ENCODE assay signal across 9 mouse cellular contexts in the genomic region with DNA sequence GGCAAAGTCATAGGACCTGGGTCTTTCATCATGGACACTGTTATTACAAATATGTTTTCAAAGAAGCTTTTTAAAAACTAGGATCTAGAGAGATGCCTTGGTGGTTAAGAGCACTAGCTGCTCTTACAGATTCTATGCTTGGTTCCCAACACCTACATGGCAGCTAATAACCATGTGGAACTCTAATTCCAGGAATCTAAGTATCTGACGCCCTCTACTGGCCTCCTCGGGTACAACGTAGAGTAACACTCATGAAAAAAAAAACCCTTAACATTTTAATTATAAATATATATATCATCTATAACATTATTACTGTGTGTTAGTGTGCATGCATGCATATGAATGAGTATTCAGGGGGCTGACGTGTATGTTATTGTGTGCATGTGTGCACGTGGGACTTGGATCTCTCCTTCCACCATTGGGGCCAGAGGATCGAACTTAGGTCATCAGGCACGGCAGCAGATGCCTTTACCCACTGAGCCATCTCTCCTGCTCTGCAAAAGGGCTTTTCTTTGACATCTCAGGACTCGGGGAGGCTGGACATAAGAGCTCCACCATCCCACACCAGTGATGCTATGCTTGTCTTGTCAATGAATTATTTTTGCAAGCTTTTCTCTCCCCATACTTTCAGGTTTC. TPM values are rescaled to one million over a fixed set of nuclear protein-coding genes. Genes with fewer than 3 reads are reported as not detected.
DNase-seq lines count a peak whose midpoint lies in the region; ATAC-seq and TF ChIP-seq lines count a peak whose summit lies in the region.
"Had no signal": no experiment of that assay in that cellular context is flagged by ENCODE, and none has a peak within 500 bp of the region (broad histone marks: within the 10 kb centered on the region; RNA-seq: fewer than 3 reads in every experiment).

No protein-coding gene starts in this region.

- H3K36me3 ChIP-seq in kidney, embryonic 16.5 days (ENCODE audit: insufficient read depth, low read length): no peaks in the 10 kb centered on the region
- peaks cover 5 to 9% of the 10 kb centered on the region in 2 experiments for H3K36me3 ChIP-seq in CH12.LX (replicated peaks in 1 of 2; ENCODE audit: control insufficient read depth in 1 of 2, insufficient read depth in 1 of 2, low read length in 1 of 2)

- in situ Hi-C loops in CH12.LX (cut with MboI; ENCODE audit: low pct_ligation_motif_present, low pct_unique_long_range_greater_than_20kb, low sequenced_read_pairs): no loop called here

- H3K4me1 ChIP-seq in kidney, embryonic 16.5 days (ENCODE audit: insufficient read depth, low read length): peaks cover 30% of the 10 kb centered on the region
- peaks cover 20 to 57% of the 10 kb centered on the region in 2 experiments for H3K4me1 ChIP-seq in CH12.LX (ENCODE audit: control insufficient read depth in 1 of 2, insufficient read depth in 2 of 2)

- peak; percentile 88 for TF ChIP-seq RAD21 in CH12.LX (IDR thresholded peaks at IDR 0.05; ENCODE audit: low read depth, low read length)

- TF ChIP-seq POLR2A in CH12.LX (IDR thresholded peaks at IDR 0.05; ENCODE audit: low read depth, low read length): no peak

- TF ChIP-seq EP300 in CH12.LX (IDR thresholded peaks at IDR 0.05; ENCODE audit: low read length): no peak

- DNase-seq in kidney, adult 18-20 months: peak; percentile 15
- DNase-seq in CH12.LX (ENCODE audit: extremely low read depth) (peak; percentile 72), adipocyte (ENCODE audit: low spot score) (peak; percentile 57)
- peak; percentile 52 for DNase-seq in heart, postnatal 4 days
- no peak for DNase-seq in frontal cortex, postnatal 36 days (ENCODE audit: low spot score in 2 of 2)
- no peak for DNase-seq in urinary bladder, postnatal 25 days (ENCODE audit: low spot score)
- no peak for DNase-seq in gastrocnemius, postnatal 25 days

- 39% methylated on average over 8 of the region's 8 CpGs for WGBS in kidney, embryonic 16.5 days

- peaks cover 23% of the 10 kb centered on the region for H3K79me2 ChIP-seq in CH12.LX (replicated peaks; ENCODE audit: control insufficient read depth, extremely low read depth, insufficient read depth, poor library complexity, severe bottlenecking)

- no peak overlapping the region for H3K4me2 ChIP-seq in kidney, embryonic 16.5 days (replicated peaks; ENCODE audit: low read depth, low read length)
- no peak overlapping the region for H3K4me2 ChIP-seq in CH12.LX (ENCODE audit: insufficient read depth, low read depth, poor library complexity, severe bottlenecking)
- H3K4me2 ChIP-seq: limb, embryonic 13.5 days had no signal

- dilution Hi-C loops in CH12.LX (cut with MboI; ENCODE audit: extremely low pct_ligation_motif_present, extremely low pct_unique_long_range_greater_than_20kb, low sequenced_read_pairs): no loop called here

- peak; percentile 69 to 88; a peak in 3 of 4 replicates for TF ChIP-seq CTCF in CH12.LX (conservative IDR thresholded peaks at IDR 0.05 in 1 of 2, IDR thresholded peaks at IDR 0.05 in 1 of 2; ENCODE audit: low read depth in 2 of 2, low read length in 2 of 2)

- no peak for ATAC-seq in kidney, embryonic 16.5 days (ENCODE audit: low FRiP score, low TSS enrichment)

- no peaks in the 10 kb centered on the region for H3K9me3 ChIP-seq in kidney, embryonic 16.5 days (ENCODE audit: low read length)
- no peaks in the 10 kb centered on the region for H3K9me3 ChIP-seq in CH12.LX (replicated peaks; ENCODE audit: low read length)
- H3K9me3 ChIP-seq: limb, embryonic 13.5 days had no signal

- H3K27me3 ChIP-seq in kidney, embryonic 16.5 days (ENCODE audit: insufficient read depth, low read length): no peaks in the 10 kb centered on the region
- no peaks in the 10 kb centered on the region for H3K27me3 ChIP-seq in CH12.LX (replicated peaks)
- H3K27me3 ChIP-seq: limb, embryonic 13.5 days had no signal

- no peak overlapping the region for H3K9ac ChIP-seq in kidney, embryonic 16.5 days (replicated peaks; ENCODE audit: low read length)
- H3K9ac ChIP-seq in CH12.LX (ENCODE audit: insufficient read depth, low read depth): no peak overlapping the region
- H3K9ac ChIP-seq: limb, embryonic 13.5 days had no signal

- H3K27ac ChIP-seq in kidney, embryonic 16.5 days (ENCODE audit: low read length): no peak overlapping the region
- no peak overlapping the region for H3K27ac ChIP-seq in CH12.LX (ENCODE audit: insufficient read depth, low read depth)
- H3K27ac ChIP-seq: limb, embryonic 13.5 days had no signal

- H3K4me3 ChIP-seq in kidney, embryonic 16.5 days (ENCODE audit: low read length): no peak overlapping the region
- no peak overlapping the region for H3K4me3 ChIP-seq in CH12.LX (replicated peaks in 1 of 3; ENCODE audit: low read depth in 2 of 3, low read length in 2 of 3, poor library complexity in 1 of 3)
- H3K4me3 ChIP-seq: limb, embryonic 13.5 days had no signal

TF ChIP-seq in CH12.LX, 34 proteins besides CTCF, POLR2A, EP300 and RAD21:
- TF ChIP-seq ETS1 (conservative IDR thresholded peaks at IDR 0.05; ENCODE audit: low read depth, low read length): no peak
- TF ChIP-seq ZNF384 (IDR thresholded peaks at IDR 0.05; ENCODE audit: low read depth, low read length): peak; percentile 91
- no peak for TF ChIP-seq USF1 (IDR thresholded peaks at IDR 0.05; ENCODE audit: low read depth, low read length)
- no peak for TF ChIP-seq MEF2A (IDR thresholded peaks at IDR 0.05; ENCODE audit: borderline replicate concordance, low read depth, low read length)
- peak; percentile 65 for TF ChIP-seq SMC3 (IDR thresholded peaks at IDR 0.05; ENCODE audit: low read depth, low read length)
- TF ChIP-seq BHLHE40 (IDR thresholded peaks at IDR 0.05; ENCODE audit: low read depth, low read length): no peak
- no peak for TF ChIP-seq CHD2 (IDR thresholded peaks at IDR 0.05; ENCODE audit: low read length)
- TF ChIP-seq GABPA (IDR thresholded peaks at IDR 0.05; ENCODE audit: insufficient replicate concordance, low read depth, low read length): no peak
- TF ChIP-seq MYC (IDR thresholded peaks at IDR 0.05; ENCODE audit: low read depth, low read length): peak; percentile 95
- TF ChIP-seq MAX (IDR thresholded peaks at IDR 0.05; ENCODE audit: low read length): no peak
- no peak for TF ChIP-seq ZKSCAN1 (IDR thresholded peaks at IDR 0.05; ENCODE audit: borderline replicate concordance, low read depth, low read length)
- TF ChIP-seq MXI1 (IDR thresholded peaks at IDR 0.05; ENCODE audit: low read depth, low read length): no peak
- TF ChIP-seq ZC3H11A (IDR thresholded peaks at IDR 0.05; ENCODE audit: low read depth, low read length): peak; percentile 16; the same call in 1 of the 2 replicates

RNA-seq across cellular contexts. Expression of gene Ykt6, which starts 2.2 kb away (rescaled TPM):
- 56.1 and 61.8 TPM in 2 replicates for polyA plus RNA-seq in kidney, embryonic 16.5 days (2015; fragmentation: Nextera tagmentation; extraction: Ambion mirVana)
- total RNA-seq in CH12.LX (2012; rRNA removed) (79.8 and 103 TPM in 2 replicates), CH12.LX (2014; rRNA removed) (95.1 and 95.8 TPM in 2 replicates)
- polyA plus RNA-seq in CH12.LX (2012; ENCODE audit: insufficient read length, low read depth): 117 and 121 TPM in 2 replicates
- 10 to 100 TPM; 92.8 to 94.5 TPM for total RNA-seq in heart, postnatal 4 days (2021)
- total RNA-seq in gastrocnemius, postnatal 25 days (2021): 10 to 100 TPM; 38.1 to 38.9 TPM

RNA-seq across cellular contexts. Expression of gene Gck, which starts 3.4 kb away (rescaled TPM):
- polyA plus RNA-seq in kidney, embryonic 16.5 days (2015; fragmentation: Nextera tagmentation; extraction: Ambion mirVana): 1.7 and 2.0 TPM in 2 replicates
- total RNA-seq in CH12.LX (2012; rRNA removed): 0.63 and 0.68 TPM in 2 replicates
- total RNA-seq in CH12.LX (2014; rRNA removed): 1.0 and 1.2 TPM in 2 replicates
- polyA plus RNA-seq in CH12.LX (2012; ENCODE audit: insufficient read length, low read depth): 1.4 and 2.3 TPM in 2 replicates
- total RNA-seq in heart, postnatal 4 days (2021): not detected
- total RNA-seq in gastrocnemius, postnatal 25 days (2021): 1 to 10 TPM; 2.0 to 5.2 TPM

RNA-seq across cellular contexts. Expression of gene Myl7, which starts 54.7 kb away (rescaled TPM):
- polyA plus RNA-seq in kidney, embryonic 16.5 days (2015; fragmentation: Nextera tagmentation; extraction: Ambion mirVana): 5.1 and 9.1 TPM in 2 replicates
- total RNA-seq in CH12.LX (2012; rRNA removed) (0.42 TPM in 1 of 2 replicates, not detected in the other), CH12.LX (2014; rRNA removed) (not detected in 2 replicates)
- 0.44 TPM in 1 of 2 replicates, not detected in the other for polyA plus RNA-seq in CH12.LX (2012; ENCODE audit: insufficient read length, low read depth)
- total RNA-seq in heart, postnatal 4 days (2021): 1,000 to 10,000 TPM; 1,420 to 1,616 TPM
- not detected for total RNA-seq in gastrocnemius, postnatal 25 days (2021)

Comparison
In these comparisons a context has a peak if more than half of its experiments do, and no peak if none do; other contexts are left out.
1. DNase-seq: peak in kidney, adult 18-20 months (single experiment), CH12.LX (single experiment), adipocyte (single experiment) and heart, postnatal 4 days (single experiment); none in frontal cortex, postnatal 36 days (0 of 2), urinary bladder, postnatal 25 days (single experiment) and gastrocnemius, postnatal 25 days (single experiment).
2. RNA of gene Myl7, which starts 54.7 kb away (total RNA-seq): 1,420 to 1,616 TPM in heart, postnatal 4 days; 0.42 TPM in CH12.LX and not detected in gastrocnemius, postnatal 25 days; every median in the first group is over 100 times any median in the second.